Mouse (Mus musculus) spleen, adult 2 months (tissue): Measurements from ENCODE around the gene Fam189a2. TPM values are rescaled to one million over a fixed set of nuclear protein-coding genes. Genes with fewer than 3 reads are reported as not detected.

ENCODE experiments used
- DNase-seq, 2 experiments: peaks; one replicate each; pipeline versions ENCODE4 v3.0.0 to v3.0.0-alpha.2; 2012 to 2021; ENCODE audit warnings: low spot score in 2 of 2, low read depth in 1 of 2
- H3K27ac ChIP-seq: fragments of 200-500 bp; 2 replicates; pipeline ENCODE4 v1.5.1; 2012; ENCODE audit warnings: low read length, inconsistent platforms; ENCODE audit not compliant: insufficient read depth
- H3K27me3 ChIP-seq: fragments of 200-500 bp; 2 replicates; pipeline ENCODE4 v1.6.1; 2012; ENCODE audit warnings: mild to moderate bottlenecking, moderate library complexity, low read length, inconsistent platforms; ENCODE audit not compliant: control insufficient read depth, insufficient read depth
- H3K36me3 ChIP-seq: fragments of 200-500 bp; 2 replicates; pipeline ENCODE4 v1.6.1; 2012; ENCODE audit warnings: mild to moderate bottlenecking, low read length, inconsistent platforms; ENCODE audit not compliant: control insufficient read depth, insufficient read depth
- H3K4me1 ChIP-seq: fragments of 200-500 bp; 2 replicates; pipeline ENCODE4 v1.6.1; 2011; ENCODE audit warnings: inconsistent platforms; ENCODE audit not compliant: control insufficient read depth, insufficient read depth, insufficient read length
- H3K4me3 ChIP-seq: fragments of 200-500 bp; 2 replicates; pipeline ENCODE4 v1.5.1; 2011; ENCODE audit warnings: mild to moderate bottlenecking, inconsistent platforms; ENCODE audit not compliant: insufficient read depth, insufficient read length; ENCODE audit errors: extremely low read depth
- CTCF ChIP-seq: fragments of 200-500 bp; IDR thresholded peaks from 2 replicates; pipeline ENCODE4 v1.5.1; 2011; ENCODE audit warnings: mild to moderate bottlenecking, inconsistent platforms; ENCODE audit not compliant: insufficient read depth, insufficient read length, insufficient replicate concordance; ENCODE audit errors: extremely low read depth
- POLR2A ChIP-seq: fragments of 200-500 bp; IDR thresholded peaks from 2 replicates; pipeline ENCODE4 v1.6.1; 2011; ENCODE audit warnings: low read depth, low read length, inconsistent platforms
- WGBS: fragments of 180-500 bp; shearing (Covaris S2); methylation state at CpG from one replicate; pipeline ENCODE4 v1.1.7; 2018; 5-methylcytosine and 5-hydroxymethylcytosine counted together
- polyA plus RNA-seq: library from polyadenylated mRNA; depleted of rRNA; stranded (reverse); fragments of >200 nt; gene quantifications from 2 replicates; pipeline ENCODE4 v1.2.3, GENCODE M21; 2012

Fam189a2 gene
- polyA plus RNA-seq, 1 experiment, result 1.8 TPM

- 91% methylated on average over 8 of the region's 8 CpGs for WGBS
- no peak overlapping the region for H3K27ac ChIP-seq
- no peaks in the 10 kb centered on the region; the same call in 1 of the 2 replicates for H3K4me1 ChIP-seq
- DNase-seq, result no peak
- TF ChIP-seq POLR2A, result no peak
- no peak for TF ChIP-seq CTCF
- no peaks in the 10 kb centered on the region for H3K27me3 ChIP-seq
- no peak overlapping the region for H3K4me3 ChIP-seq
- no peaks in the 10 kb centered on the region for H3K36me3 ChIP-seq
Observed at GRCm38 (mm10) chr19:24012479-24012878, 18.3 kb downstream of the Fam189a2 start.

- no peak for TF ChIP-seq CTCF
- no peak for TF ChIP-seq POLR2A
- H3K4me1 ChIP-seq, result no peaks in the 10 kb centered on the region
- no peaks in the 10 kb centered on the region for H3K27me3 ChIP-seq
- no peaks in the 10 kb centered on the region for H3K36me3 ChIP-seq
- no peak overlapping the region for H3K4me3 ChIP-seq
- no peak overlapping the region for H3K27ac ChIP-seq
- DNase-seq, result no peak
- 76% methylated on average over 4 of the region's 4 CpGs for WGBS
Observed at GRCm38 (mm10) chr19:24007638-24008360, 23.0 kb downstream of the Fam189a2 start.

GRCm38 (mm10) chr19:24007002-24007637, 23.7 kb downstream of the Fam189a2 start:
- H3K4me3 ChIP-seq, result no peak overlapping the region
- DNase-seq, result no peak
- no peaks in the 10 kb centered on the region for H3K4me1 ChIP-seq
- 88% methylated on average over 10 of the region's 10 CpGs for WGBS
- H3K27me3 ChIP-seq, result no peaks in the 10 kb centered on the region
- TF ChIP-seq POLR2A (no peak), CTCF (no peak)
- no peaks in the 10 kb centered on the region for H3K36me3 ChIP-seq
- H3K27ac ChIP-seq, result no peak overlapping the region

- WGBS, result 89% methylated on average over 10 of the region's 10 CpGs
- TF ChIP-seq POLR2A (no peak), CTCF (no peak)
- Histone ChIP-seq H3K4me3 (no peak overlapping the region), H3K36me3 (no peaks in the 10 kb centered on the region), H3K27ac (no peak overlapping the region), H3K4me1 (no peaks in the 10 kb centered on the region), H3K27me3 (no peaks in the 10 kb centered on the region)
- no peak for DNase-seq
Observed at GRCm38 (mm10) chr19:23995766-23996399, 34.9 kb downstream of the Fam189a2 start.

- Histone ChIP-seq H3K4me3 (no peak overlapping the region), H3K36me3 (no peaks in the 10 kb centered on the region), H3K4me1 (no peaks in the 10 kb centered on the region), H3K27ac (no peak overlapping the region), H3K27me3 (no peaks in the 10 kb centered on the region)
- DNase-seq, result no peak
- WGBS, result 93% methylated on average over 4 of the region's 4 CpGs
- no peak for TF ChIP-seq POLR2A
- TF ChIP-seq CTCF, result no peak
Observed at GRCm38 (mm10) chr19:23988166-23988565, 42.7 kb downstream of the Fam189a2 start.

GRCm38 (mm10) chr19:23987291-23987690, 43.5 kb downstream of the Fam189a2 start:
- DNase-seq, result no peak
- H3K4me1 ChIP-seq, result no peaks in the 10 kb centered on the region
- H3K27ac ChIP-seq, result no peak overlapping the region
- no peaks in the 10 kb centered on the region for H3K27me3 ChIP-seq
- TF ChIP-seq POLR2A, result no peak
- TF ChIP-seq CTCF, result no peak
- H3K36me3 ChIP-seq, result no peaks in the 10 kb centered on the region
- no peak overlapping the region for H3K4me3 ChIP-seq
- 52% methylated on average over 2 of the region's 2 CpGs for whole genome bisulfite sequencing

GRCm38 (mm10) chr19:23984186-23984585, 46.6 kb downstream of the Fam189a2 start:
- no peak for DNase-seq
- Histone ChIP-seq H3K36me3 (no peaks in the 10 kb centered on the region), H3K4me3 (no peak overlapping the region), H3K27me3 (no peaks in the 10 kb centered on the region), H3K27ac (no peak overlapping the region), H3K4me1 (no peaks in the 10 kb centered on the region)
- TF ChIP-seq POLR2A (no peak), CTCF (no peak)
- 87% methylated on average over 6 of the region's 6 CpGs for WGBS
